Mouse (Mus musculus) gastrocnemius, postnatal 4 days (tissue): ENCODE results near the gene Urad. TPM values are rescaled to one million over a fixed set of nuclear protein-coding genes. Genes with fewer than 3 reads are reported as not detected.
A peak's percentile ranks its signal among the peaks of the same experiment; 100 is the strongest.

Source experiments
- DNase-seq, 2 experiments: peaks; one replicate each; pipeline ENCODE4 v3.0.0; 2021 to 2022; ENCODE audit warnings: low spot score in 2 of 2, mixed read lengths in 2 of 2
- long read RNA-seq, 2 experiments: library from polyadenylated mRNA; stranded (forward); transcript quantifications; one replicate each; pipeline ENCODE4 v2.0.0; 2021
- total RNA-seq, 2 experiments: library from RNA; stranded (reverse); gene quantifications; 2 replicates each; pipeline ENCODE4 v1.2.3; 2021

Urad gene
- total RNA-seq, result not detected
- long read RNA-seq, experiment 1, result 0 reads
- long read RNA-seq, experiment 2, result 0 reads

DNA sequence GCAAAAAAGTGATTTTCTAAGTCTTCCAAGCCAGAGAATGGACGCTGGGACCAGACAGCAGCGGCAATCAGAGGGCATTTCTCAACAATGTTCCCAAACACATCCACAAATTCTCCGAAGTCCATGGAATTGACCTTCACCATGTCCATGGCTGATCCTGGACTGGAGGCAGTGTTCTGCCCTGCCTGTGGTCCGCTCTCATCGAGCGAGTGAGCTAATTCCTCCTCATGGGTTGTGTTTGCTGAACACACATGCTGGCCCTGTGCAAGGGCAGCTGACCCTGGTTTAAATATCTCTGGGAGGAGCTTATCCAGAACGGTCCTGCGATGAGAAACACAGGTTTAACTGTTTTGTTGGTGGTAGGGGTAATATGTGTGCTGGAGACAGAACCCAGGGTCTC lies at the start of gene Urad:
TSS of gene Urad (minus strand) at position 258 of the 400 bp plus-strand sequence.
- no peak for DNase-seq

DNA sequence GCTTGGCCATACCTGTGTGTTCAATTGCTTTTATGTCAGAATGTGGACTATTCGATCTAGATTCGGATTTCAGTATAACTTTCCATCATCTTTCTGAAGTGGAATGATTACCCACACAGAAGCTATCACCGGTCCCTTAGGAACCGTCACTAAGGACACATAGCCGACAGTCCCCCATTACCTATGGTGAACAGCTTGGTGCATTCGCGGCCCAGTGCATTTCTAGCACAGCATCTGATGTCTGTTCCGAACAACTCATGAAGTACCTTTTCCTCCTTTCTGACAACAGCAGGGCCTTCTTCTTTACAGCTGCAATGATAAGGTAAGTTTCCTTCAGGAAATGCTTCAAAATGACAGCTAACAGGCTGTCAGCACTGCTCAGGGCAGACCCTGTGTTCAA lies 48.0 kb upstream of the Urad start:
- DNase-seq, result no peak

- no peak for DNase-seq
Measured at GRCm38 (mm10) chr5:147368221-147368620, 46.0 kb upstream of the Urad start.

DNA sequence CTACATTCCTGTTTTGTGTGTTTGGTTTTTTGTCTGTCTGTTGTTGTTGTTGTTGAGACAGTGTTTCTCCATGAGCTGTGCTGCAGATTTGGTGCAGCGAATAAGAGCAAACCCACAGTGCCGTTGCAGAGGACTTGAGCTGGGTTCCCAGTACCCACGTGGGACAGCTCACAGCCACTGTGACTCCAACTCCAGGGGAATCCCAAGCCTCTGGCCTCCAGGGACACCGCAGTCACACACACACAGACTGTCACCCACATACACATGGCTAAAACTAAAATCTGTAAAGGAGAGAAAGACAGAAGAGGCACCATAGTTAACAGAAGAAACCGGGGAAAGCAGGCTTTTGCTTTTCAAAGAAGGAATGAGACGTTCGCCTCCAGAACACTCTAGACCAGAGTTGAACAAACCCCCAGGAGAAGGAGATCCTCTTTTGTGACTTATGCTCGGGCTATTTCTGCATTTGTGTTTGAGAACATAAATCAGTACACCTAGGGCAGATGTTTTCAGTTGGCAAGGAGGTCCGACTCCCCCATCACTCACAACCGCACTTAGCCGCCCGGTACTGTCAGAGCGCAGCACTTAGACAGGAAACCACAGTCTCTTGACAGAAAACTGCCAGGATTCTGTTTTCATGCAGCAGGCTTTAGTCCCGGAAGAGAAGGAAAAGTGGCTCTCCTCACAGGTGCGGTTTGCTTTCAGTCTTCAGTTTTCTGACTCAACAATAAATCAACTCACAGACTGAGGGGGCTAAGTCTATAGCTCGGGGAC lies 43.9 kb upstream of the Urad start:
- DNase-seq, result no peak

GRCm38 (mm10) chr5:147363054-147363453 lies 40.8 kb upstream of the Urad start:
- no peak for DNase-seq

DNA sequence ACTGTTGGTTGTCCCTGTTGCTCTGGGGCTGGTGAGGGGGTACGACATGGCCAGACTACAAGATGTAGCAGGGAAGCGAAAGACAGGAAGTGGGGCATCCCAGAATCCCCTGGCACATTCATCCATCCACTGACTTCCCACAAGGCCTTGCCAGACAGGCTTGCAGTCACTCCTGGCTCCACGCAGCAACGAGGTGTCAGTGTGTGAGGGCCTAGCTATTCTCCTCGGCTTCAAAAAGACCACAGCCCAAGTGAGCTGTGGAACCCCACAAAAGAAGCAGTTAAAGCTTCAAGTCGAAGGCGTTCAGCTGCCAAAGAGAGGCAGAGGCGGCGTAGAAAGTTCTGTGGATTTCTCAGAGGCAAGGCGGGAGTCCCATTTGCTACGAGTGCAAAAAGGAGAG lies 36.2 kb upstream of the Urad start:
- DNase-seq, result no peak

DNA sequence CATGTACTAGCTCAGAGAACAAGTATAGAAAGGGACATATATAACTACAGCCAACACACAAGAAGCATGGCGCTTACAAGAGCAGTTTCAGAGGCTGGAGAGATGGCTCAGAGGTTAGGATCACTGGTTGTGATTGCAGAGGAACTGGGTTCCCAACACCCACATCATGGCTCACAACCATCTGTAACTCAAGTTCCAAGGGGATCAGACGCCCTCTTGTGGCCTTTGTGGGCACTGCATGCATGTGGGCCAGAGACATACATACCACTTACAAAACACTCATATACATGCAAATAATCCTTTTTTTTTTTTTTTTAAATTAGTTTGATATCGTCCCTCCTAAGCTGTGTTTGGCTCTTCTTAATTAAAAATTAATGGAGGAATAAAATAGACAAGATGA lies 35.3 kb upstream of the Urad start:
- DNase-seq, result no peak

DNA sequence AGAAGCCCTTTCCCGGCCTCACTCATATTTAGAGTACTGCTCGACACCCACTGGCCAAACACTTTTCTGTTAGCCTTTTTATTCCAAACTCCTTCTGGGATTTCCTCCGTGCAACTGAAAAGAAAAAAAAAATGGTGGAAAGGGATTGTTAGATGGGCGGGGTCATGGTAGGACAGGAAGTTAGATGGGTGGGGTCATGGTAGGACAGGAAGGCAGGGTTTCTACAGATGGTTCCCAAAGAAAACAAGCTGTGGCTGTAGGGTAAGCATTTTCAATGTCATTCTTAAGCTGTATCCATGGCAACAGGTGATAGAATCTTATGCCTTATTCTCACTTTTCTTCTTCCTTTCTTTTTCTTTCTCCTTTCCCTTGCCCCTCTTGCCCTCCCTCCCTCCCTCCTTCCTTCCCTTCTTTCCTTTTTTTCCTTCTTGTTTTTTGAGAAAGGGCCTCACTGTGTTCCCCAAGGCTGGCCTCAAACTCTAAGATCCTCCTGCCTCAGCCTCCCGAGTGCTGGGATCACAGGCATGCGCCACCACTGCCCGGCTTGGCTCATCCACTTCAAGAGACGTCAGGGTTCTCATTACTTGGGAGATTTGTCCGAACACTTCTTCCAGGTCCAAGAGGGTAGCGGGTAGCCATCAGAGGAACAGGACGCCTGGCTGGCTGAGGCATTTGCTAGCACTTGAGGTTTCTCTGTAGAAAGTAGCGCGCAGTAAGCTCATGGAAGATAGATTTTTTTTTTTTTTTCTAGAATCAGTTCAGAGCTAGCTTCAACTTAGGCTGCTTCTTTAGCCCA lies 34.2 kb upstream of the Urad start:
- DNase-seq, result no peak

GRCm38 (mm10) chr5:147355788-147356187 lies 33.5 kb upstream of the Urad start:
- no peak for DNase-seq

DNA sequence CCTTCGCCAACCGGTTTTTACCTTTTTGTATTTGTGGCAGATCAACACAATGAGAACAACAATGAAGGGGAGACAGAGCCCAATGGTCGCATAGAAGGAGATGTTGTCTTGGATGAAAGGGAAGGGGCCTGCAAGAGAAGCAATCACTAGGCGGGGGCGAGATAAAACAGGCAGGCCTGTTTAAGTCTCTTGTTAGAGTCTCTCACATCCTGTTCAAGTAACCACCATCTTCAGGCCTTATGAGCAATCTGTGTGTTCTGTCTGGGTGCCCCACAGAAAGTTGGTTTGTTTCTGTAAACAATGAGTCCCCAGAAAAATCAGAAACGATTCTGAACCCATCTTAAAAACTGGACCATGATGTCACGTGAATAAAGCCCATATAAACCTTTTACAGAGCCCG lies 32.7 kb upstream of the Urad start:
- DNase-seq, result no peak

DNA sequence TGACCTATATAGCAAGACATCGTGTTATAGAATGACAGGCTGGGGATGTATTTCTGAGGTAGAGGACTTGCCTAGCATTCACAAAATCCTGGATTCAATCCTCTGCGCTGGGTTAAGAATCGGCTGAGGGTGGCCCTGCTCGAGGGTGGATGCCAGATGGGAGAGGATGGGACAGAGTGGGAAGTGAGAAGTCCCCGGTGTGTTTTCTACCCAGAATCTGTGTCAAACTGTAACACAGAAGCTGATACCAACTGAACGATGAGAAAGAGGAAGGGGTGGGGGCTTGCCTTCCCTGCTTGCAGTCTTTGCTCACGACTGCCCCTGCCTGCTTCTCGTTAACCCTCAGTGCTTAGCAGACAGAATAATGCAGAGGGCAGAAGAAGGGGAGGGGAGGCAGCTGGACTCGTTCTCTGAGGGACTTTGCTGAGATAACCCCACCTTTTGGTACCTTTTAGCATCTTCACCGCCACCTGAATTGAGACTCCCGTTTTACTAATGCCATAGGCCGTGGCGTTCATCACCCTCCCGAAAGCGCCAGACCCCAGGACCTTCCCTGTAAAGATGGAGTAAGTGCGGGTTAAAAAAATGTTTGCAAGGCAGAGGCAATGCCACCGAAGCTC lies 32.0 kb upstream of the Urad start:
- no peak for DNase-seq

GRCm38 (mm10) chr5:147351931-147352330 lies 29.7 kb upstream of the Urad start:
- no peak for DNase-seq

DNA sequence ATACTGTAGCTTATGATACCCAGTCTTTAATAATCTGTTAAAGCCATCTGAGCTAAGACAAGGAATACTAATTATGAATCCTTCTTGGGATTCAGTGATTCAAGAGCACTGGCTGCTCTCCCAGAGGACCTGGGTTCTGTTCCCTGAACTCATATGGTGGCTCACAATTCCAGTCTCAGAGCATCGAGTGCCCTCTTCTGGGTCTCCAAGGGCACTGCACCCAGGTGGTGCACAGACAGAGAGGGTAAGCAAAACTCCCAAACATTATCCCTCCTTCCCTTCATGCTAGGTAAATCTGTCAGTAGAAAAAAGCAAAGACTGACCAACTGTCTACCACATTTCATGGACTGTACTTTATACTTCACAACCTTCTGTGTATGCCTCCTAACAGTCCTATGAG lies 23.7 kb upstream of the Urad start:
- no peak for DNase-seq

DNA sequence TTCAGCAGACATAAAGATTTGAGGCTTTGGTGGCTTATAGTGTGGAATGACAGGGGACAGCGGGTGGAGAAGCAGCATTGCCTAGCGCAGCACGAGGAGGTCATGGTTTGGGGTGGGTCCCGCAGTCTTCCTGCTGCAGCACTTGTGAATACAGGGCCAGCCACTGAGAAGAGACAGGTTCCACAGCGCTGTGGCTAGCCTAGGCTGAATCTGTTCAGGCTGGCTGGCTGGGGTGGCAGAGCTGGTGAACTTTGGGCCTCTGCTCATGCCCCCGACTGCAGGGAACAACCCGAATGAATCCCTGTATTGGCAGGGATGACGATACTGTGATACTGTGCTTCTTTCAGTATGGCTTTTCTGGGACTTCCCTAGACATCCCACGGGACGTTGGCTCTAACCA lies 21.7 kb upstream of the Urad start:
- no peak for DNase-seq

- DNase-seq, result no peak
Measured at GRCm38 (mm10) chr5:147342901-147343300, 20.7 kb upstream of the Urad start.

DNA sequence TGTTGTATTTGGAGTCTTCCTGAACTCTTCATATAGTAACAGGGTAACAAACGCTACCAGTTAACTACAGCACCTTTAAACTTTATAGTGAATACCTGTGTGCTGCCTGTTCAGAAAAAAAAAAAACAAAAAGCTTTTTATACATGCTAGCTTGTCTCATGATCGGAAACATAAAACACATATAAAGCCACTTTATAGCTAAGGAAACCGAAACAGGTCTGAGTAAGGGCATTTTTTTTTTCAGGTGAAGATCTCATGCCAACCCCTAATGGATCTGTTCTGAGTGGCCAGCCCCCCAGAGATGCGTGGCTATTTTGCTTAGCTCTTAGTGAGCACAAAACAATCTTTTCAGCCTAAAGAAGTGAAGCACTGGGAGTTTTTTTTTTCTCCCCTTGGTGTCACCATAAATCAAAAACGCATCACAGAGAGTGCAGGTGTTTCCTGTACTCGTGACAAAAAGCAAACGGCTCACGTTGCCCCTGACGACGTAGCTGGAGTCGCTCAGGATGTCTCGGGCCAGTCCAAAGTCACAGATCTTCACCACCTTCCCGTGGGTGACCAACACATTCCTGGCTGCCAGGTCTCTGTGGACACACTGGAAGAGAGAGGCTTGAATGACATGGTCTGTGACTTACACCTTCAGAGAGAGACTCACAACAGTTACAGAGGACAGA lies 18.6 kb upstream of the Urad start:
- DNase-seq, result no peak

DNA sequence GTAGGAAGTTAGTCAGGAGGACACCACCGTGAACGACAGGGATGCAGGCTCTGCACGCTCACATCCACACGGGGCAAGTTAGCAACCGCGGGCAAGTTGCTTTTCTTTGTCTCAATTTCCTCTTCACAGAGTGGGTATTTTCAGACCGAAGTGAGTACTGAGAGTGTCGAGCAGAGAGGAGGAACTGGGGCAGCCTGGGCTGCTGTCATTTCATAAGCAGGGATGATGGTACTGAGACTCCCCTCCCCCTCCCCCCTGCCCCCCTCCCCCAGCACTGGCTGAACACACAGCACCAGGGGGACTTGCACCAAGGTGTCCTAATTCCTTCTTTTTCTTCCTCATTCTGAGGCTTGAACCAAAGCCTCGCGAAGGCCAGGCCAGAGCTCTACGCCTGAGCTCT lies 17.3 kb upstream of the Urad start:
- no peak for DNase-seq

GRCm38 (mm10) chr5:147338967-147339366 lies 16.7 kb upstream of the Urad start:
- no peak for DNase-seq

DNA sequence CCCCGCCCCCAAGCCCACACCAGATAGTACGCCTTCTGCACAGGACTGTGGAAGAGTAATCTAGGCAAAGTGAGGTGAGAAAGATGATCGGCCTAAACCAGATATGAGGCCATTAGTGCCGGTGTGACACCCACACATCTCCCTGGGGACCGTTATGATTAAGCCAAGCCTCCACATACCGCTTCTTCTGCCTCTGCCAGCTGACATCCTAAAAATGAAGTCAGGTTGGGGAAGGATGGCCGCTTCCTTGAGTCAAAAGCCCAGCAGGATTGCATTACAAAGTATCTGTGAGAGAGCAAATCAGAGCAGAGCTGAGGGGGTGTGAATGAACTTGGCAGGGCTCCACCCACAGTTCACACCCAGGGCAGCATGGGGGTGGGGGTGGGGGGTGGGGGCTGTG lies 10.5 kb upstream of the Urad start:
- no peak for DNase-seq

DNA sequence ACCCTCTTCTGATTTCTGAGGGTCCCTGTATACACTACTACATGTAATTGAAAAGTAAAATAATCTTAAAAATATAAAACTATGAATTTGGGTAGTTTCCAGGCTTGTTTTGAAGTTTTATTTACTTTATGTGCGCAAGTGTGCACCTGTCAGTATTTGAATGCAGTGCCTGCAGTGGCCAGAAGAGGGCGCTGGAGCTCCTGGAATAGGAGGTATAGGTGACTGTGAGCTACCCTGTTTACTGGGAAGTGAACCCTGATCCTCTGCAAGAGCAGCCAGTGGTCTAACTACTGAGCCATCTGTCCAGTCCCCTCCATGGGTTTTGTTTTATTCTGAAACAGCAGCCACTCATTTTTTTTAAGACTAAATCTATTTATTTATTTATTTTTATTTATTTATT lies 9.3 kb upstream of the Urad start:
- peak in 1 of 2 experiments; percentile 16 for DNase-seq

DNA sequence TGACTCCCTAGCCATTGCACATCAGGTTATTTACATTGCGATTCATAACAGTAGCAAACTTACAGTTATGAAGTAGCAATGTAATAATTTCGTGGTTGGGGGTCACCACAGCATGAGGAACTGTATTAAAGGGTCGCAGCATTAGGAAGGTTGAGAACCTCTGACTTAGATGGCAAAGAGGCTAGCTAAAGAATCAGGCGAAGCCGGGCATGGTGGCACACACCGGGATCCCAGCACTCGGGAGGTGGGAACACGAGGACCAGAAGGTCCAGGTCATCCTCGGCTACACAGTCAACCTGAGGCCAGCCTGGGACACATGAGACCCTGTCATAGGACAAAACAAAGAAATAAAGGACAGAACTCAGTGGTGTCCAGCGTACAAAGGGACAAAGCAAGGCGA lies 7.7 kb upstream of the Urad start:
- no peak for DNase-seq

GRCm38 (mm10) chr5:147327636-147328035 lies 5.4 kb upstream of the Urad start:
- no peak for DNase-seq
